26 mouse cellular contexts compared by ENCODE assay signal in genomic region chr4:54923386-54923785, GRCm38 (mm10). TPM values are rescaled to one million over a fixed set of nuclear protein-coding genes. Genes with fewer than 3 reads are reported as not detected.
A peak's percentile ranks its signal among the peaks of the same experiment; 100 is the strongest.
DNase-seq lines count a peak whose midpoint lies in the region; ATAC-seq and TF ChIP-seq lines count a peak whose summit lies in the region.
"Had no signal": no experiment of that assay in that cellular context is flagged by ENCODE, and none has a peak within 500 bp of the region (broad histone marks: within the 10 kb centered on the region; RNA-seq: fewer than 3 reads in every experiment).

No protein-coding gene starts in this region.

- H3K4me1 ChIP-seq in lung, postnatal 0 days (ENCODE audit: insufficient read depth, low read depth, low read length) = no peaks in the 10 kb centered on the region
- H3K4me1 ChIP-seq: heart, embryonic 13.5 days; hindbrain, embryonic 15.5 days; intestine, embryonic 15.5 days; limb, embryonic 13.5 days; liver, embryonic 15.5 days had no signal

- no peak for ATAC-seq in lung, postnatal 0 days
- ATAC-seq: activated CD4-positive, CD25-positive, alpha-beta regulatory T cell, adult 4 months; forebrain, embryonic 14.5 days; intestine, embryonic 15.5 days; Patski had no signal

- TF ChIP-seq CTCF in gastrocnemius, adult 2 months (IDR thresholded peaks at IDR 0.05) = peak; percentile 23
- peak; percentile 47 for TF ChIP-seq CTCF in lung, postnatal 0 days (IDR thresholded peaks at IDR 0.05)

- no peak for TF ChIP-seq EP300 in lung, postnatal 0 days (IDR thresholded peaks at IDR 0.05)

- intact Hi-C loops in gastrocnemius, adult 2 months (cut with DNase I) = no loop called here

- no peak overlapping the region for H3K9ac ChIP-seq in lung, postnatal 0 days (replicated peaks; ENCODE audit: low read depth)
- H3K9ac ChIP-seq: heart, embryonic 13.5 days; hindbrain, embryonic 15.5 days; intestine, embryonic 15.5 days; limb, embryonic 13.5 days; liver, embryonic 15.5 days had no signal

- H3K4me2 ChIP-seq in lung, postnatal 0 days (replicated peaks; ENCODE audit: low read depth, low read length) = no peak overlapping the region
- H3K4me2 ChIP-seq: heart, embryonic 13.5 days; hindbrain, embryonic 15.5 days; intestine, embryonic 15.5 days; limb, embryonic 13.5 days; liver, embryonic 15.5 days had no signal

- H3K9me3 ChIP-seq in lung, postnatal 0 days (ENCODE audit: low read length) = no peaks in the 10 kb centered on the region
- H3K9me3 ChIP-seq: heart, embryonic 13.5 days; hindbrain, embryonic 15.5 days; intestine, embryonic 15.5 days; limb, embryonic 13.5 days; liver, embryonic 15.5 days had no signal

- no peak overlapping the region for H3K4me3 ChIP-seq in gastrocnemius, adult 2 months
- no peak overlapping the region for H3K4me3 ChIP-seq in lung, postnatal 0 days (ENCODE audit: low read depth, low read length)
- H3K4me3 ChIP-seq: heart, embryonic 13.5 days; hindbrain, embryonic 15.5 days; intestine, embryonic 15.5 days; limb, embryonic 13.5 days; liver, embryonic 15.5 days had no signal

- WGBS in lung, postnatal 0 days = 87% methylated on average over 2 of the region's 2 CpGs

- H3K27me3 ChIP-seq in lung, postnatal 0 days (replicated peaks; ENCODE audit: insufficient read depth, low read length) = no peaks in the 10 kb centered on the region
- H3K27me3 ChIP-seq: heart, embryonic 13.5 days; hindbrain, embryonic 15.5 days; intestine, embryonic 15.5 days; limb, embryonic 13.5 days; liver, embryonic 15.5 days; Patski had no signal

- H3K27ac ChIP-seq in gastrocnemius, adult 2 months = no peak overlapping the region
- H3K27ac ChIP-seq in lung, postnatal 0 days (ENCODE audit: low read length) = no peak overlapping the region
- H3K27ac ChIP-seq: heart, embryonic 13.5 days; hindbrain, embryonic 15.5 days; intestine, embryonic 15.5 days; limb, embryonic 13.5 days; liver, embryonic 15.5 days had no signal

- no peaks in the 10 kb centered on the region for H3K36me3 ChIP-seq in lung, postnatal 0 days (ENCODE audit: insufficient read depth, low read length)
- H3K36me3 ChIP-seq: G1E; heart, embryonic 13.5 days; hindbrain, embryonic 15.5 days; intestine, embryonic 15.5 days; limb, embryonic 13.5 days; liver, embryonic 15.5 days had no signal

- no peak for DNase-seq in gastrocnemius, adult 2 months
- no peak for DNase-seq in gastrocnemius, adult 18-20 months (ENCODE audit: low spot score)
- peak; percentile 14 for DNase-seq in kidney, adult 9 months
- DNase-seq in kidney, adult 8-10 months = no peak
- DNase-seq in lung, postnatal 0 days (ENCODE audit: low spot score) = no peak
- DNase-seq in lung, adult 18-20 months = no peak
- peak; percentile 4 for DNase-seq in brain, adult 2 months (ENCODE audit: low read depth, low spot score)
- DNase-seq in right cerebral cortex, postnatal 10 days (ENCODE audit: low spot score in 2 of 2) = no peak
- DNase-seq: adrenal gland, adult 8-10 months; cerebellum, adult 2 months; cerebellum, postnatal 25 days; gastrocnemius, postnatal 10 days; heart, postnatal 4 days; kidney, postnatal 25 days; lung, postnatal 4 days; midbrain, embryonic 14.5 days; thymus, postnatal 25 days had no signal

RNA-seq across cellular contexts. Expression of gene Zfp462, which starts 21.5 kb away (rescaled TPM):
- 10 to 100 TPM; 20.9 to 27.4 TPM for total RNA-seq in gastrocnemius, adult 2 months (2021)
- 10 to 100 TPM; 20.8 to 24.5 TPM for total RNA-seq in gastrocnemius, adult 18-20 months (2021)
- 1.5 and 1.8 TPM in 2 replicates for polyA plus RNA-seq in lung, postnatal 0 days (2015; fragmentation: Nextera tagmentation; extraction: Ambion mirVana)
- polyA plus RNA-seq: G1E had no signal

Comparison
In these comparisons a context has a peak if more than half of its experiments do, and no peak if none do; other contexts are left out.
1. DNase-seq: peak in kidney, adult 9 months (single experiment) and brain, adult 2 months (single experiment); none in gastrocnemius, adult 2 months (single experiment), gastrocnemius, adult 18-20 months (single experiment), kidney, adult 8-10 months (0 of 2), lung, postnatal 0 days (single experiment), lung, adult 18-20 months (0 of 2) and right cerebral cortex, postnatal 10 days (0 of 2).